Comparison of ENCODE assay signal across 35 mouse cellular contexts in the genomic region with DNA sequence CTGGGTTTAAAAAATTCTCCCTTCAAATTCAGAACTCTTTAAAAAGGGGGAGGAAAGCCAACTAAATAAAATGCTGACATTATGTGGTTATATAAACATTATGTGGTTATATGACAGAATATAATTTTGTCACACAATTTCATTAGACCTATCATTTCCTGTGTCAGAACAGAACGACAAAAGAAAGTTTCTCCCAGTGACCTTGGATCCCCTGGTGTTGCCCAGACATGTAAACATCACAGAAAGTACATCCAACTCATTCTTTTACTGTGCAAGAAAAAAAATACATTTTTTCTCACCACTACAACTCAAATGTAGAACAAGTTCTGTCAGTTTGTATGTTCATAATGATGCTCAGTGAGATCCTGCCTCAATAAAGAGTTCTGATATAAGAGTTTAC.
"Had no signal": no experiment of that assay in that cellular context is flagged by ENCODE, and none has a peak within 500 bp of the region (broad histone marks: within the 10 kb centered on the region; RNA-seq: fewer than 3 reads in every experiment).

No protein-coding gene starts in this region.

- H3K36me3 ChIP-seq: heart, embryonic 10.5 days; heart, embryonic 12.5 days; heart, embryonic 13.5 days; heart, embryonic 15.5 days; hindbrain, embryonic 10.5 days; hindbrain, embryonic 12.5 days; hindbrain, embryonic 13.5 days; hindbrain, embryonic 15.5 days; intestine, embryonic 15.5 days; kidney, embryonic 15.5 days had no signal

- H3K9ac ChIP-seq: heart, embryonic 12.5 days; heart, embryonic 13.5 days; heart, embryonic 15.5 days; hindbrain, embryonic 12.5 days; hindbrain, embryonic 13.5 days; hindbrain, embryonic 14.5 days; hindbrain, embryonic 15.5 days; intestine, embryonic 15.5 days; kidney, embryonic 15.5 days had no signal

- H3K4me3 ChIP-seq: heart, embryonic 10.5 days; heart, embryonic 12.5 days; heart, embryonic 13.5 days; heart, embryonic 15.5 days; hindbrain, embryonic 10.5 days; hindbrain, embryonic 12.5 days; hindbrain, embryonic 13.5 days; hindbrain, embryonic 15.5 days; intestine, embryonic 15.5 days; kidney, embryonic 15.5 days; layer of hippocampus, adult 2 months had no signal

- H3K4me1 ChIP-seq: heart, embryonic 10.5 days; heart, embryonic 12.5 days; heart, embryonic 13.5 days; heart, embryonic 15.5 days; hindbrain, embryonic 10.5 days; hindbrain, embryonic 12.5 days; hindbrain, embryonic 13.5 days; hindbrain, embryonic 15.5 days; intestine, embryonic 15.5 days; kidney, embryonic 15.5 days had no signal

- H3K27me3 ChIP-seq: heart, embryonic 12.5 days; heart, embryonic 13.5 days; heart, embryonic 15.5 days; hindbrain, embryonic 12.5 days; hindbrain, embryonic 13.5 days; hindbrain, embryonic 15.5 days; intestine, embryonic 15.5 days; kidney, embryonic 15.5 days had no signal

- DNase-seq: heart, postnatal 10 days; heart, postnatal 14 days; heart, postnatal 36 days; heart, postnatal 4 days; kidney, adult 11 months; kidney, adult 18-20 months; kidney, adult 2 months; kidney, adult 8-10 months; kidney, adult 9 months; kidney, postnatal 10 days; kidney, postnatal 14 days; kidney, postnatal 25 days; kidney, postnatal 36 days; kidney, postnatal 4 days; layer of hippocampus, adult 9-11 months; layer of hippocampus, postnatal 36 days had no signal

- H3K27ac ChIP-seq: heart, embryonic 10.5 days; heart, embryonic 13.5 days; heart, embryonic 15.5 days; hindbrain, embryonic 10.5 days; hindbrain, embryonic 12.5 days; hindbrain, embryonic 13.5 days; hindbrain, embryonic 14.5 days; hindbrain, embryonic 15.5 days; hindbrain, postnatal 0 days; intestine, embryonic 15.5 days; kidney, embryonic 15.5 days; kidney, postnatal 0 days; layer of hippocampus, adult 2 months had no signal

- H3K4me2 ChIP-seq: heart, embryonic 11.5 days; heart, embryonic 12.5 days; heart, embryonic 13.5 days; heart, embryonic 15.5 days; hindbrain, embryonic 12.5 days; hindbrain, embryonic 13.5 days; hindbrain, embryonic 14.5 days; hindbrain, embryonic 15.5 days; intestine, embryonic 15.5 days; kidney, embryonic 15.5 days had no signal

- ATAC-seq: hindbrain, embryonic 16.5 days; hindbrain, postnatal 0 days; inflammation-experienced regulatory T-cells, adult 6 months; intestine, embryonic 15.5 days; intestine, embryonic 16.5 days; intestine, postnatal 0 days had no signal

- H3K9me3 ChIP-seq: heart, embryonic 10.5 days; heart, embryonic 12.5 days; heart, embryonic 13.5 days; heart, embryonic 15.5 days; hindbrain, embryonic 10.5 days; hindbrain, embryonic 12.5 days; hindbrain, embryonic 13.5 days; hindbrain, embryonic 15.5 days; intestine, embryonic 15.5 days; kidney, embryonic 15.5 days had no signal
